Comparison of ENCODE assay signal across 8 mouse cellular contexts in the genomic region with DNA sequence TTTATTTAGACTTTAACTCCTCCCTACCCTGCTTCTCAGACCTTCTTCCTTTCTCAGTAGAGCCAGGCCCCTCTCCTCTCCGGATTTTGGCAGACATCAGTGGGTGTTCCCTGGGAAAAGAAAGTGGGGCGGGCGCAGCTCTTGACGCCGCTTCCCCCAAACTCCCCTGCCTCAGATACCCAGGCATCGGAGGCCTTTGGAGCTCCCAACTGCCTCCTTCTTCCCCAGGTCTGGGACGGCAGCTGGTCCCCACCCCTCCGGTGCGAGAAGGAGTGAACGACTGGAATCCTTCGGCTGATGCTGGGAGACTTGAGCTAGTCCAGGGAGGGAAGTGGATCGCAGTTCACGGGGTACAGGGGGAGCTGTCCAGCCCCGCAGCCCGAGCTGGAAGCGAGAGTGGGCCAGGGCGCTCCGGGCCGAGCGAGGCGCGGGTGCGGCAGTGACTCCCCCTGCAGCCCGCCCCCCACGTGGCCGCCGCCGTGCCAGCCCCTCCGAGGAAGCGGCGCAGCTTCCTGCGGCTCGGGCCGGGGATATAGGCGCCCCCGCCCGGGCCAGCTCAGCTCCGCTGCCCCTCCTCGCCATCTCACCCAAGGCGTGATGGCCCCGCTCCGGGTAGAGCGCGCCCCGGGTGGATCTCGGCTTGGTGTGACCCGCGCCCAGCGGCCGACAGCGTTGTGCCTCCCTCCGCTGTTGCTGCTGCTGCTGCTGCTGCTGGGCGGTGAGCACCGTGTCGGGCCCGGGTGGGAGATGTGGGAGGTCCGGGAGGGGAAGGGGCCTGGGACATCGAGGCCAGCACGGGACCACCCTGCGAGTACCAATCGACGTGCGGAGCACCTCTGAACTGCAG. TPM values are rescaled to one million over a fixed set of nuclear protein-coding genes. Genes with fewer than 3 reads are reported as not detected.
DNase-seq lines count a peak whose midpoint lies in the region; ATAC-seq lines count a peak whose summit lies in the region.

A gene (plus strand): TSS at position 174 of the 847 bp plus-strand sequence.

- H3K27ac ChIP-seq in intestine, embryonic 14.5 days (ENCODE audit: low read depth), result peak within 1 kb of the TSS; percentile 84
- peak within 1 kb of the TSS; percentile 82 for H3K27ac ChIP-seq in limb, embryonic 15.5 days
- 0 out of 2 replicates have a peak within 1 kb of the TSS, but pooled peaks have one; percentile 3 for H3K27ac ChIP-seq in midbrain, embryonic 15.5 days

- H3K4me3 ChIP-seq in intestine, embryonic 14.5 days (ENCODE audit: low read depth, low read length), result peak within 1 kb of the TSS; percentile 52
- peak within 1 kb of the TSS; percentile 64 for H3K4me3 ChIP-seq in limb, embryonic 15.5 days
- peak within 1 kb of the TSS; percentile 52 for H3K4me3 ChIP-seq in midbrain, embryonic 15.5 days

- peak within 1 kb of the TSS; percentile 62 for H3K9ac ChIP-seq in intestine, embryonic 14.5 days (ENCODE audit: low read length)
- peak within 1 kb of the TSS; percentile 67 for H3K9ac ChIP-seq in limb, embryonic 15.5 days
- H3K9ac ChIP-seq in midbrain, embryonic 15.5 days, result peak within 1 kb of the TSS; percentile 64

- peak; percentile 37; the same call in 1 of the 2 replicates for ATAC-seq in common myeloid progenitor, adult 5-6 weeks (replicated peaks; ENCODE audit: low read depth, poor library complexity, severe bottlenecking)
- peak; percentile 73 for ATAC-seq in granulocyte monocyte progenitor cell, adult 5-6 weeks (replicated peaks; ENCODE audit: poor library complexity, severe bottlenecking)
- ATAC-seq in intestine, embryonic 14.5 days (replicated peaks; ENCODE audit: low FRiP score, low TSS enrichment, low read depth), result peak; percentile 73
- peak; percentile 69 for ATAC-seq in limb, embryonic 15.5 days (ENCODE audit: insufficient number of reproducible peaks, low FRiP score, low TSS enrichment, low read depth)
- peak; percentile 73; the same call in 1 of the 2 replicates for ATAC-seq in midbrain, embryonic 15.5 days (replicated peaks)

- 0 out of 2 replicates have a peak, but pooled peaks cover 4% of the 10 kb centered on the region for H3K27me3 ChIP-seq in intestine, embryonic 14.5 days (replicated peaks; ENCODE audit: control insufficient read depth, insufficient read depth, low read length)
- peaks cover 12% of the 10 kb centered on the region for H3K27me3 ChIP-seq in limb, embryonic 15.5 days
- peaks cover 27% of the 10 kb centered on the region for H3K27me3 ChIP-seq in midbrain, embryonic 15.5 days (replicated peaks)

- peak within 1 kb of the TSS; percentile 62 for H3K4me2 ChIP-seq in intestine, embryonic 14.5 days (ENCODE audit: low read length)
- peak within 1 kb of the TSS; percentile 96 for H3K4me2 ChIP-seq in limb, embryonic 15.5 days
- H3K4me2 ChIP-seq in midbrain, embryonic 15.5 days, result peak within 1 kb of the TSS; percentile 78

- H3K36me3 ChIP-seq in intestine, embryonic 14.5 days (ENCODE audit: control insufficient read depth, insufficient read depth, low read length), result no peaks in the 10 kb centered on the region
- no peaks in the 10 kb centered on the region for H3K36me3 ChIP-seq in limb, embryonic 15.5 days
- no peaks in the 10 kb centered on the region for H3K36me3 ChIP-seq in midbrain, embryonic 15.5 days (replicated peaks)

- DNase-seq in layer of hippocampus, adult 8-10 months (ENCODE audit: low spot score in 2 of 2), result no peak
- DNase-seq in layer of hippocampus, adult 11-12 months (ENCODE audit: low spot score), result no peak
- DNase-seq in intestine, embryonic 14.5 days (ENCODE audit: low spot score), result peak; percentile 80
- peak; percentile 45 for DNase-seq in thymus, postnatal 25 days

- no peaks in the 10 kb centered on the region for H3K9me3 ChIP-seq in intestine, embryonic 14.5 days (ENCODE audit: control insufficient read depth, low read length)
- no peaks in the 10 kb centered on the region for H3K9me3 ChIP-seq in limb, embryonic 15.5 days
- H3K9me3 ChIP-seq in midbrain, embryonic 15.5 days, result no peaks in the 10 kb centered on the region

- 1% methylated on average over 59 of the region's 63 CpGs for WGBS in intestine, embryonic 14.5 days
- WGBS in limb, embryonic 15.5 days, result under 1% methylated on average over 61 of the region's 63 CpGs
- under 1% methylated on average over 61 of the region's 63 CpGs for WGBS in midbrain, embryonic 15.5 days

- peaks cover 20% of the 10 kb centered on the region for H3K4me1 ChIP-seq in intestine, embryonic 14.5 days (replicated peaks; ENCODE audit: control insufficient read depth, insufficient read depth, low read length)
- H3K4me1 ChIP-seq in limb, embryonic 15.5 days, result peaks cover 33% of the 10 kb centered on the region
- H3K4me1 ChIP-seq in midbrain, embryonic 15.5 days, result peaks cover 16% of the 10 kb centered on the region

RNA-seq across cellular contexts. Expression of the gene that starts here (rescaled TPM):
- 10 to 100 TPM; 54.2 to 66.0 (median 64.6) TPM for total RNA-seq in layer of hippocampus, adult 8-10 months (2022)
- 0.58 TPM in 1 of 2 replicates, not detected in the other for total RNA-seq in common myeloid progenitor, adult 5-6 weeks (2017)
- not detected in 2 replicates for total RNA-seq in granulocyte monocyte progenitor cell, adult 5-6 weeks (2014; fragmentation: Nextera tagmentation)
- 0.98 and 1.4 TPM in 2 replicates for total RNA-seq in granulocyte monocyte progenitor cell, adult 5-6 weeks (2017)
- 113 and 122 TPM in 2 replicates for polyA plus RNA-seq in intestine, embryonic 14.5 days (2014; fragmentation: Nextera tagmentation; extraction: Ambion mirVana)
- polyA plus RNA-seq in limb, embryonic 15.5 days (2015; fragmentation: Nextera tagmentation; extraction: Ambion mirVana), result 99.6 and 110 TPM in 2 replicates
- 86.5 and 103 TPM in 2 replicates for polyA plus RNA-seq in midbrain, embryonic 15.5 days (2015; fragmentation: Nextera tagmentation; extraction: Ambion mirVana)

Comparison
In these comparisons a context has a peak if more than half of its experiments do, and no peak if none do; other contexts are left out.
1. RNA of the gene that starts here (total RNA-seq): 54.2 to 66.0 TPM in layer of hippocampus, adult 8-10 months; 0.98 to 1.4 TPM in granulocyte monocyte progenitor cell, adult 5-6 weeks and 0.58 TPM in common myeloid progenitor, adult 5-6 weeks; every median in the first group is over 10 times any median in the second.
2. Peak in ATAC-seq in common myeloid progenitor, adult 5-6 weeks; RNA of the gene not detected or under 1 TPM.
3. DNase-seq: peak in intestine, embryonic 14.5 days (single experiment) and thymus, postnatal 25 days (single experiment); none in layer of hippocampus, adult 8-10 months (0 of 2) and layer of hippocampus, adult 11-12 months (single experiment).
4. H3K27ac ChIP-seq: peak in every context shown above with its lines; median percentile 84 in intestine, embryonic 14.5 days; 82 in limb, embryonic 15.5 days; 3 in midbrain, embryonic 15.5 days.
5. Peak in every context shown above with its lines, with median percentiles within 50 percentile points of each other: ATAC-seq, H3K4me2 ChIP-seq, H3K4me3 ChIP-seq and H3K9ac ChIP-seq.